Mouse (Mus musculus) testis, adult 2 months (tissue): ENCODE results near the gene Mmaa.

ENCODE experiments used
- CTCF ChIP-seq: fragments of 200-500 bp; IDR thresholded peaks from 2 replicates; pipeline ENCODE4 v1.5.1; 2012; ENCODE audit warnings: low read depth, mild to moderate bottlenecking, inconsistent platforms, low read length, moderate library complexity; ENCODE audit not compliant: control insufficient read depth, insufficient read depth, insufficient replicate concordance
- POLR2A ChIP-seq: fragments of 200-500 bp; IDR thresholded peaks from 2 replicates; pipeline ENCODE4 v1.6.1; 2012; ENCODE audit warnings: low read depth, mild to moderate bottlenecking, inconsistent platforms, low read length, moderate library complexity; ENCODE audit not compliant: control insufficient read depth

DNA sequence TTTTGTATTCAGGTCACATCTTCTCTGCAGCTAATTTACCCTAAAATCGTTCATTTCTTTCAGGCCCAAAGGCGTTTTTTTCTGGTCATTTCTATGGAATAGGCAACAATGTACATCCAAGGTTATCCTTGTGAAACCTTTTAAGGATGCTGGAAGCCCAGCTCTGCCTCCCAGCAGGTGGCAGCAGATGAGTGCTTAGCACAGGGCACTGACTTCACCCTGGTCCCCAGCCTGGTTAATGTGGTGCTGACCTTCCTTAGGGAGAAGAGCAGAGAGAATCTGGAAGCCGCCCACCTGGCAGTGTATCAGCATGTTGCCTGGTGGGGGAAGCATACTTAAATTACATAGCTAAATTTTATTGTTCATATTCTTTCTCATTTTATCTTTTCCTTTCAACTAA, 3.0 kb upstream of the Mmaa start:
- TF ChIP-seq POLR2A (no peak), CTCF (peak; percentile 63; the same call in 1 of the 2 replicates)
